Mouse (Mus musculus): ENCODE data around the gene Vsx2. TPM values are rescaled to one million over a fixed set of nuclear protein-coding genes. Genes with fewer than 3 reads are reported as not detected.
A peak's percentile ranks its signal among the peaks of the same experiment; 100 is the strongest.

The Vsx2 gene
- polyA plus RNA-seq, 1 experiment from 2014 or later, result not detected

- DNase-seq (ENCODE audit: low spot score), result no peak
- Histone ChIP-seq H3K9ac (ENCODE audit: low read length) (no peak overlapping the region), H3K27ac (ENCODE audit: low read depth, low read length) (no peak overlapping the region), H3K36me3 (ENCODE audit: control insufficient read depth, insufficient read depth, low read length) (no peaks in the 10 kb centered on the region), H3K4me2 (ENCODE audit: low read depth, low read length, severe bottlenecking) (no peak overlapping the region), H3K4me1 (replicated peaks; ENCODE audit: control insufficient read depth, insufficient read depth, low read length) (no peaks in the 10 kb centered on the region), H3K9me3 (ENCODE audit: control insufficient read depth, low read length) (no peaks in the 10 kb centered on the region), H3K4me3 (ENCODE audit: low read depth, low read length) (no peak overlapping the region), H3K27me3 (ENCODE audit: control insufficient read depth, insufficient read depth, low read length) (no peaks in the 10 kb centered on the region)
- WGBS, result 87% methylated on average over 7 of the region's 7 CpGs
- no peak for ATAC-seq (replicated peaks; ENCODE audit: low FRiP score)
These were observed 45.0 kb downstream of the Vsx2 start for GRCm38 (mm10) chr12:84614524-84614923.

- no peaks in the 10 kb centered on the region for H3K9me3 ChIP-seq (ENCODE audit: control insufficient read depth, low read length)
- H3K4me1 ChIP-seq (replicated peaks; ENCODE audit: control insufficient read depth, insufficient read depth, low read length), result no peaks in the 10 kb centered on the region
- H3K4me3 ChIP-seq (ENCODE audit: low read depth, low read length), result peak within 1 kb of the TSS; percentile 51
- no peaks in the 10 kb centered on the region for H3K27me3 ChIP-seq (ENCODE audit: control insufficient read depth, insufficient read depth, low read length)
- peak within 1 kb of the TSS; percentile 68 for H3K9ac ChIP-seq (ENCODE audit: low read length)
- DNase-seq (ENCODE audit: low spot score), result peak; percentile 94
- peak within 1 kb of the TSS; percentile 63 for H3K4me2 ChIP-seq (ENCODE audit: low read depth, low read length, severe bottlenecking)
- peak; percentile 97 for ATAC-seq (replicated peaks; ENCODE audit: low FRiP score)
- no peaks in the 10 kb centered on the region for H3K36me3 ChIP-seq (ENCODE audit: control insufficient read depth, insufficient read depth, low read length)
- no peak within 1 kb of the TSS; the same call in 1 of the 2 replicates for H3K27ac ChIP-seq (ENCODE audit: low read depth, low read length)
- under 1% methylated on average over 34 of the region's 34 CpGs for WGBS
These were observed 47.5 kb downstream of the Vsx2 start, which contains the start of gene Abcd4 for GRCm38 (mm10) chr12:84616977-84617630. Abcd4 (minus strand) TSS chr12:84617413.

GRCm38 (mm10) chr12:84617663-84618062 lies 48.1 kb downstream of the Vsx2 start:
- DNase-seq (ENCODE audit: low spot score), result no peak
- H3K27ac ChIP-seq (ENCODE audit: low read depth, low read length), result no peak overlapping the region
- WGBS, result 9% methylated on average over 10 of the region's 10 CpGs

GRCm38 (mm10) chr12:84620975-84621374 lies 51.4 kb downstream of the Vsx2 start:
- Histone ChIP-seq H3K27ac (ENCODE audit: low read depth, low read length) (no peak overlapping the region), H3K9me3 (ENCODE audit: control insufficient read depth, low read length) (no peaks in the 10 kb centered on the region), H3K36me3 (ENCODE audit: control insufficient read depth, insufficient read depth, low read length) (no peaks in the 10 kb centered on the region), H3K4me1 (replicated peaks; ENCODE audit: control insufficient read depth, insufficient read depth, low read length) (no peaks in the 10 kb centered on the region), H3K9ac (ENCODE audit: low read length) (no peak overlapping the region), H3K4me3 (ENCODE audit: low read depth, low read length) (no peak overlapping the region), H3K4me2 (ENCODE audit: low read depth, low read length, severe bottlenecking) (no peak overlapping the region), H3K27me3 (ENCODE audit: control insufficient read depth, insufficient read depth, low read length) (no peaks in the 10 kb centered on the region)
- no peak for ATAC-seq (replicated peaks; ENCODE audit: low FRiP score)
- no peak for DNase-seq (ENCODE audit: low spot score)

More at GRCm38 (mm10) chr12:84617663-84618062, 48.1 kb downstream of the Vsx2 start:
- ATAC-seq (replicated peaks; ENCODE audit: low FRiP score), result peak; percentile 56
- Histone ChIP-seq H3K27me3 (ENCODE audit: control insufficient read depth, insufficient read depth, low read length) (no peaks in the 10 kb centered on the region), H3K9ac (ENCODE audit: low read length) (peak overlapping the region; percentile 59), H3K4me2 (ENCODE audit: low read depth, low read length, severe bottlenecking) (peak overlapping the region; percentile 63), H3K4me3 (ENCODE audit: low read depth, low read length) (peak overlapping the region; percentile 51), H3K9me3 (ENCODE audit: control insufficient read depth, low read length) (no peaks in the 10 kb centered on the region), H3K36me3 (ENCODE audit: control insufficient read depth, insufficient read depth, low read length) (no peaks in the 10 kb centered on the region), H3K4me1 (replicated peaks; ENCODE audit: control insufficient read depth, insufficient read depth, low read length) (no peaks in the 10 kb centered on the region)

- Histone ChIP-seq H3K4me3 (ENCODE audit: low read depth, low read length) (no peak overlapping the region), H3K9ac (ENCODE audit: low read length) (no peak overlapping the region), H3K4me1 (replicated peaks; ENCODE audit: control insufficient read depth, insufficient read depth, low read length) (no peaks in the 10 kb centered on the region), H3K9me3 (ENCODE audit: control insufficient read depth, low read length) (no peaks in the 10 kb centered on the region), H3K27me3 (ENCODE audit: control insufficient read depth, insufficient read depth, low read length) (no peaks in the 10 kb centered on the region), H3K27ac (ENCODE audit: low read depth, low read length) (no peak overlapping the region), H3K36me3 (ENCODE audit: control insufficient read depth, insufficient read depth, low read length) (no peaks in the 10 kb centered on the region), H3K4me2 (ENCODE audit: low read depth, low read length, severe bottlenecking) (no peak overlapping the region)
- ATAC-seq (replicated peaks; ENCODE audit: low FRiP score) (no peak), DNase-seq (ENCODE audit: low spot score) (no peak)
- 15% methylated on average over 8 of the region's 8 CpGs for WGBS
These were observed 55.0 kb downstream of the Vsx2 start for GRCm38 (mm10) chr12:84624601-84625000.

- 1% methylated on average over 9 of the region's 9 CpGs for WGBS
- DNase-seq (ENCODE audit: low spot score), result no peak
- Histone ChIP-seq H3K27ac (ENCODE audit: low read depth, low read length) (no peak overlapping the region), H3K36me3 (ENCODE audit: control insufficient read depth, insufficient read depth, low read length) (no peaks in the 10 kb centered on the region), H3K4me1 (replicated peaks; ENCODE audit: control insufficient read depth, insufficient read depth, low read length) (no peaks in the 10 kb centered on the region), H3K4me3 (ENCODE audit: low read depth, low read length) (0 out of 2 replicates have a peak overlapping the region, but pooled peaks have one; percentile 3), H3K9me3 (ENCODE audit: control insufficient read depth, low read length) (no peaks in the 10 kb centered on the region), H3K9ac (ENCODE audit: low read length) (peak overlapping the region; percentile 2; the same call in 1 of the 2 replicates), H3K4me2 (ENCODE audit: low read depth, low read length, severe bottlenecking) (peak overlapping the region; percentile 26; the same call in 1 of the 2 replicates), H3K27me3 (ENCODE audit: control insufficient read depth, insufficient read depth, low read length) (no peaks in the 10 kb centered on the region)
- peak; percentile 42; the same call in 1 of the 2 replicates for ATAC-seq (replicated peaks; ENCODE audit: low FRiP score)
These were observed 55.6 kb downstream of the Vsx2 start for GRCm38 (mm10) chr12:84625116-84625515.

- no peak for DNase-seq (ENCODE audit: low spot score)
- no peak for ATAC-seq (replicated peaks; ENCODE audit: low FRiP score)
- WGBS, result 81% methylated on average over 3 of the region's 3 CpGs
- Histone ChIP-seq H3K9ac (ENCODE audit: low read length) (no peak overlapping the region), H3K9me3 (ENCODE audit: control insufficient read depth, low read length) (no peaks in the 10 kb centered on the region), H3K36me3 (ENCODE audit: control insufficient read depth, insufficient read depth, low read length) (no peaks in the 10 kb centered on the region), H3K4me1 (replicated peaks; ENCODE audit: control insufficient read depth, insufficient read depth, low read length) (no peaks in the 10 kb centered on the region), H3K27ac (ENCODE audit: low read depth, low read length) (no peak overlapping the region), H3K4me2 (ENCODE audit: low read depth, low read length, severe bottlenecking) (no peak overlapping the region), H3K4me3 (ENCODE audit: low read depth, low read length) (no peak overlapping the region), H3K27me3 (ENCODE audit: control insufficient read depth, insufficient read depth, low read length) (no peaks in the 10 kb centered on the region)
These were observed 62.3 kb downstream of the Vsx2 start for GRCm38 (mm10) chr12:84631867-84632266.

- WGBS, result 6% methylated on average over 6 of the region's 6 CpGs
- no peaks in the 10 kb centered on the region for H3K4me1 ChIP-seq (replicated peaks; ENCODE audit: control insufficient read depth, insufficient read depth, low read length)
- H3K9ac ChIP-seq (ENCODE audit: low read length), result no peak overlapping the region
- peaks cover 37% of the 10 kb centered on the region for H3K27me3 ChIP-seq (ENCODE audit: control insufficient read depth, insufficient read depth, low read length)
- DNase-seq (ENCODE audit: low spot score) (no peak), ATAC-seq (replicated peaks; ENCODE audit: low FRiP score) (no peak)
- no peak overlapping the region for H3K4me3 ChIP-seq (ENCODE audit: low read depth, low read length)
- no peak overlapping the region for H3K27ac ChIP-seq (ENCODE audit: low read depth, low read length)
- no peak overlapping the region for H3K4me2 ChIP-seq (ENCODE audit: low read depth, low read length, severe bottlenecking)
- H3K36me3 ChIP-seq (ENCODE audit: control insufficient read depth, insufficient read depth, low read length), result no peaks in the 10 kb centered on the region
- no peaks in the 10 kb centered on the region for H3K9me3 ChIP-seq (ENCODE audit: control insufficient read depth, low read length)
These were observed 70.7 kb downstream of the Vsx2 start for GRCm38 (mm10) chr12:84640253-84640652.

- DNase-seq (ENCODE audit: low spot score), result no peak
- H3K9me3 ChIP-seq (ENCODE audit: control insufficient read depth, low read length), result no peaks in the 10 kb centered on the region
- peaks cover 37% of the 10 kb centered on the region for H3K27me3 ChIP-seq (ENCODE audit: control insufficient read depth, insufficient read depth, low read length)
- no peaks in the 10 kb centered on the region for H3K4me1 ChIP-seq (replicated peaks; ENCODE audit: control insufficient read depth, insufficient read depth, low read length)
- no peak within 1 kb of the TSS for H3K9ac ChIP-seq (ENCODE audit: low read length)
- no peak within 1 kb of the TSS for H3K27ac ChIP-seq (ENCODE audit: low read depth, low read length)
- no peak for ATAC-seq (replicated peaks; ENCODE audit: low FRiP score)
- no peak within 1 kb of the TSS for H3K4me3 ChIP-seq (ENCODE audit: low read depth, low read length)
- WGBS, result 4% methylated on average over 9 of the region's 9 CpGs
- H3K4me2 ChIP-seq (ENCODE audit: low read depth, low read length, severe bottlenecking), result no peak within 1 kb of the TSS
- H3K36me3 ChIP-seq (ENCODE audit: control insufficient read depth, insufficient read depth, low read length), result no peaks in the 10 kb centered on the region
These were observed 71.1 kb downstream of the Vsx2 start, which contains the start of gene Vrtn for GRCm38 (mm10) chr12:84640654-84641053. Vrtn (plus strand) TSS chr12:84641019.
